Mouse (Mus musculus) ovary, postnatal 14 days (tissue): ENCODE measurements around the gene Usp12.
A peak's percentile ranks its signal among the peaks of the same experiment; 100 is the strongest.

Experiments
- DNase-seq: peaks from one replicate; pipeline ENCODE4 v3.0.0; 2022; ENCODE audit warnings: low spot score

Gene Usp12

DNA sequence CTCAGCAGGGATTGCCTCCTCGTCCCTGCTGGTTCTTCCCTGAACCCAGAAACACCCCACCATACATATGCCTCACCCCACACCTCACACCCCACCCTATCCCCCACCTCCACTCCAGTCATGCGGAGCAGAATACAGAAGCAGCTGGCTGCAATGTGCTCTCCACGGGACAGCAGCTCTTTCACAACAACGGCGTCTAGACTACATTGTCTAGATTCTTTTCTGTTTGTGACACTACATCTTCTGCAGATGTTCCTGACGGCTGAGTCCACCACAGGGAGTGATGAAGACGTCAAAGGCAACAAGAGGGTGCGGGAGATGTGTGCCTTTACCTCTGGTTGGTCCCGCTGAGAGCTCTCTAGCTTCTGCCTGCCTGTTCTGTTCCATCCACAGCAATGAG is 3.2 kb upstream of the Usp12 start:
- no peak for DNase-seq

GRCm38 (mm10) chr5:146795728-146796127 is 922 bp upstream of the Usp12 start:
- no peak for DNase-seq

DNA sequence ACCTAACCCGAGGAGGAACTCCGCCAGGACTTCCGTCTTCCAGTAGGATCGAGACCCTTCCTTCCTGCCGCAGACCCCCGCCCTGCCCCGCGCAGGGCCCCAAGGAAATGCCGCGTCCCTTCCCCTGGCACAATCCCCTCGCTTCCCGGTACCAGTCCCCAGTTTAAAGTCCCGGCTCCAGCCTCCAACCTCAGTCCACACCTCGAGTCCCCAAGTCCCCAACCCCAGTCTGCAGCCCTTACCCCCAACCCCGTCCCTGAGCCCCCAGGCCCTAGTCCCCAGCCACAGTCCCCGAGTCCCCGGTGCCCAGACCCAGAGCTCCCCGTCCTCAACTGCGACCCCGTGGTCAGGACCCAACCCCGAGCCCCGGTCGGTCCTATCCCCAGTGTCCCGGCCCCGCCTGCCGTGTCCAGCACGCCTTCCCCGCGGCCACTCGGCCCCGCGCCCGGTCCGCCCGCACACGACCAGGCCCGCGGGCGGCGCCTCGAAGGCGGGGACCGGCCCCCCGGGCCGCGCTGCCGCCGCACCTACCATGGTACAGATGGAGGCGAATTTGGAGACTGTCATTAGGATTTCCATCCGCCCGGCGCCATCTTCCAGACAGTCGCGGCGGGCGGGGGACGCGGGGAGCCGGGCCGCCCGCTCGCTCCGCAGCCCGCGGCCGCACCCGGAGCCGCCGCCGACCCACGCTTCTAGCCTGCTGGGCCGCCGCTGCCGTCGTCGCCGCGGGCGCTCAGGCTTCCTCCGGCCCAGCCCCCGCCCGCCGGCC is 538 bp downstream of the Usp12 start:
- DNase-seq = peak; percentile 41

DNA sequence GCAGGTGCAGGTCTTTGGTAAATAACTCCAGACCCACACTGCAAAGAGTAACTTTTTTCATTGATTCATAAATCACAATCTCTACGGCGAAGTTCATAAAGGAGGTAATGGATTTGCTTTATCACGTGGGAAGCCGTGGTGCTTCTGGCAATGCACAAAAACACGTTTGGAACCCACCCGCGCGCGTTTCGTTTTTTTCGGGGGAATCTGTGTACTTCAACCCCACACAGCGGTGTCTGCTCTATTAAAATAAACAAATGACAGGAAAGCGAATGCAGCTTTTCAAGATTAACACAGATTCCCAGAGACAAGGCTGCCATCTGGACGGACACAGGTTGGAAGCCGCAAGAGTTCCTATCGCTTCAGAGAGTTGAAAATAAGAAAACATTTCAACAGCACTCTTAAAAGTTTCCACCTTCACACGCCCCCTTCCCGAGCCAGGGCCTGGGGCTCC is 1.1 kb downstream of the Usp12 start:
- DNase-seq = no peak

- DNase-seq = no peak
These were observed 2.5 kb downstream of the Usp12 start for GRCm38 (mm10) chr5:146792140-146792791.

DNA sequence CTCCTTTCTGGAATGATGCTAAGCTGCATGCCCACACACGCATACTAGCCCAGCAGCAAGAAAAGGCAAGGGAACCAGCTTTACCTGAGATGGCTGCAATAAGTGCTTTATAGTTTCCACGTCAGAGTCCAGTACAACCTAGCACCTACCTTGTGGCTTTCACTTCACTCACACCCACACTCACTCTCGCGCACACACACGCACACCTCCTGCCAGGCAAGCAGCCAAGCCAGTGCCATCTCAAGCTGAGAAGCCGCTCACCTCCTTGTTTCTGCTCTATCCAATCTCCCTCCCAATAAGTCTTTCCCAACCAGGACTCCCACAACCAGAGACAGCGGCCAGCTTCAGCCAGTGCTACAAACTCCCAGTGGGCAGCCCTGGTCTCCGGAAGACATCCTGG is 3.9 kb downstream of the Usp12 start:
- no peak for DNase-seq

- DNase-seq = no peak
These were observed 5.4 kb downstream of the Usp12 start for GRCm38 (mm10) chr5:146789413-146789812.

DNA sequence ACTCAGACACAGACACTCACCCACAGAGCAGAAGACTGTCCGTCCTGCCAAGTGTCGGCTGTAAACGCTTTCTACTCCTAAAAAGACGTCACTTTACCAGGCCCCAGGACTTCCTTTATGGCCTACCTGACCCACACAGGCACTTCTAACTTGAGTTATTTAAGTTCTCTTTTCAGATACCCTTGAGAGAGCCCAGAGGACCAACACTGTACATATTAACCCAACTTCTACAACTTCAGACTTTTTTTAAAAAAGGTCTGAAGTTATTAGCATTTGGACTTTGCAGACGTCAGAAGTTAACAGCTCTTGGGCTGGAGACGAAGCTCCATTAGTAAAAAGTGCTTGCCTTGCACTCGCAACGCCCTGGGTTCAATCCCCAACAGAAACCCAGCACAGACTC is 8.7 kb downstream of the Usp12 start:
- DNase-seq = no peak

GRCm38 (mm10) chr5:146783891-146784290 is 10.9 kb downstream of the Usp12 start:
- DNase-seq = no peak

- no peak for DNase-seq
These were observed 11.5 kb downstream of the Usp12 start for GRCm38 (mm10) chr5:146783300-146783699.

- DNase-seq = no peak
These were observed 13.1 kb downstream of the Usp12 start for GRCm38 (mm10) chr5:146781663-146782062.

- no peak for DNase-seq
These were observed 14.9 kb downstream of the Usp12 start for GRCm38 (mm10) chr5:146779931-146780330.

DNA sequence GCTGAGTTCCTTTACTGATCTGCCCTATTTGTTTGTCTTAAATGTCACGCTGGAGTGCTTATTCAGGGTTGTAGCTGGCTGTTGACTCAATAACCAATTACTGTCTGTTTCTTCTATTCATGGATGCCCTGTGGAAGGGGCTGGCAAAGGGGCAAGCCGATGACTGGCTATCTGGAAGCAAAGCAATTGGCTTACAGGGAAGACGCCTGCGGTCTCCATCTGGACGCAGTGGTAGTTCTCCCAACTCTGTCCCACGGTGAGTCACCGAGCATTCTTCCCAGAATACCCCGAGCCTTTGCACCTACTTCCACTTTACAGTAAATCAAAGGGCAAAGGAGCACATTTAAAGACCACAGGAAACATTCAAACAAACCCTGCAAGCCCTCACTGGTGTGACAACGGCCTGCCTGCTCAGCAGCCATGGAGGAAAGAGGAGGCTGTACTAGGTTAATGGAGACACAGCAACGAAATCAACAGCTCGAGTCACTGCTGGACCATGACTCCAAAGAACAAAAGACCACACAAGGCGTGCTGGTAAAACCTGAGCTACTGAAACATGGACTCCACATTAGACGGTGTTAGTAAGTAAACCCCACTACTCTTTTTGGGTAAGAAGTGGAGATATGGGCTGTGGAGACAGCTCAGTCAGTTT is 17.7 kb downstream of the Usp12 start:
- no peak for DNase-seq

GRCm38 (mm10) chr5:146771982-146772381 is 22.8 kb downstream of the Usp12 start:
- no peak for DNase-seq

DNA sequence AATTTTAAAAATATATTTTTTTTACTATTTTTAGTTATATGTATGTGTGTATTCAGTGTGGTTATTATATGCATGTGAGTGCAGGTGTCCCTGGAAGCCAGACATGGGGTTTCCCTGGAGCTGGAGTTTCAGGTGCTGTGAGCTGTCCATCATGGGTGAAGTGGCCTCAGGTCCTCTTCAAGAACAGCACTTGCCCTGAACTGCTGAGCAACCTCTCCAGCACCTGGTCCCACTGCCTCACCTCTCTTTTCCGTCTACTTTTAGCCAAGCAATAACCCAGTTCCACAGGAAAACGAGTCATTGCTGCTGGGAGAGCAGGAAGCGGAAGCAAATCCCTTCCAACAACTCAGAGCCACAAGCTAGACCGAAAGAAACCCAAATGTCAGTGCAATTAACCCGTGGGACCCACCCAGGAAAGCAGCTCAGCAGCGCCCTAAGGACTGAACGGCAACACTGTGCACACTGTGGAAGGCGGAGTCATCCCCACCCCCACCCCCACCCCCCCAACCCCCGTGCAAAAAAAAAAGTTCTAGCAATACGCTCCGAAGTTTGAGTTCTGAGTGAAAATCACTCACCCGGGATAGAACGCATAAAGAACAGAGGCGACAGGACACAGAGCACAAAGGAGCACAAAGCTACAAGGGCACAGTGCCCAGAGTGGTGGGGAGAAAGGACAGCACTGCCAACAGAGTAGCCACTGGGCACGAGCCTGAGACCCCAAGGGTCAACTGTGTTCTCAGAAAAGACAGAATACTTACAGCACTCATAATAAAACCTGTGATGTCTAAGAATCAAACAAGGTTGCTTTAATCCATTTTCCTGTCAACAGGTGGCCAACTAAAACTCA is 24.6 kb downstream of the Usp12 start:
- no peak for DNase-seq

DNA sequence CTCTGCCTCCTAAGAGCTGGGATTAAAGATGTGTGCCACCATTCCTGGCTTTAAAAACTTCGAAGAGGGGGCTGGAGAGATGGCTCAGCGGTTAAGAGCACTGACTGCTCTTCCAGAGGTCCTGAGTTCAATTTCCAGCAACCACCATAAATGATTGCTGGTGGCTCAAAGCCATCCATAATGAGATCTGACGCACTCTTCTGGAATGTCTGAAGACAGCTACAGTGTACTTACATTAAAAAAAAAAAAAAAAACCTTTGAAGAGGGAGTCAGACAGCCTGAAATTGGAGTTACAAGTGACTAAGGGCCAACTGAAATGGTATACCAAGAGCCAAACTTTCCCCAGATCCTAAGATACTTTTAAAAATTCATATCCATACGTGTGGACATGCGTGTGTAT is 29.0 kb downstream of the Usp12 start:
- DNase-seq = no peak

DNA sequence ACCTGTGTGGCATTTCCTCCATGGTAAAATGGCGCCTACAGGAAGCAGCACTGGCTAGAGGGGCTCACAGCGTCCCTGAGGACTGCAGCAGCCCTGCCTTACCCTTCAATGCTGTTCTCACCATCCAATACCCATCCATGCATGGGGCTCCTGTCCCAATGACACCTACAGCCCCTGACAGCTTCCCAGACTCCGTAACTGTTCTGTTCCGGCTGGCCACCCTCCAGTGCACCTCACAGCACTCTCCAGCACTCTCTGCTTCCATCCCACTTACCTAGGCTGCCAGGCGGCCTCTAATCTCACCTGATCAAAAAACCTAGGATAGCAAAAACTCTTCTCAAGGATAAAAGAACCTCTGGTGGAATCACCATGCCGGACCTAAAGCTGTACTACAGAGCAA is 35.6 kb downstream of the Usp12 start:
- no peak for DNase-seq

DNA sequence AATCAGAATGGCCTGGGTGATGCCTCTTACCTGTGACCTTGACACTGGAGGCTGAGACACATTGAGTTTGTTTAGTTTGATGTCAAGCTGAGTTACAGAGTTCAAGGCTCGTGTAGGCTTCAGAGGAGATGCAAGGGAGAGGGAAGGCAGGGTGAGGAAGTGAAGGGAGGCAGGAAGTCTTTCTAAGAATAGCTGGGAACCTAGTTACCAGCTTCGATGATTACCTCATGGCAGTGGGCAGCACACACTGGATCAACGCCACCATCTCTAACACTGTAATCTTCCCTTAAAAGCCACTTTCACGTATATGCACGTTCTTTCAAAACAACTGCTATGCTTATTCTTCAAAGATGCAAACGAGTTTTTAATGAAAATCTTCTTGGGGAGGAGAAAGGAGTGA is 36.9 kb downstream of the Usp12 start:
- no peak for DNase-seq

- no peak for DNase-seq
These were observed 37.5 kb downstream of the Usp12 start for GRCm38 (mm10) chr5:146757316-146757715.

GRCm38 (mm10) chr5:146753181-146753580 is 41.6 kb downstream of the Usp12 start:
- DNase-seq = no peak

DNA sequence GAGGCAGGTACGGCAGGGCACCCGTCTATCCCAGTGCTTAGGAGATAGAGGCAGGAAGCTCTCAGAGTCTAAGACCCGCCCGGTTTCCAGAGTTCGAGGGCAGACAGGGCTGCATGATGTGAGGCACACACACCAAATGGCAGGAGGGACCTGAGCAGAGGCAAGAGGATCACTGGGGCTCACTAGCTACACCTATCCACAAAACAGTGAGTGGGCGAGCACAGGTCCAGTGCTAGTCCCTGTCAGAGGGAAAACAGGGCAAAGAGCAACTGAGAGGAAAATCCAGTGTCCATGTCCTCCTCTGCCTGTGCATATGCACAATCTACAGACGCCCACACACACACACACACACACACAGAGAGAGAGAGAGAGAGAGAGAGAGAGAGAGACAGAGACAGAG is 43.8 kb downstream of the Usp12 start:
- no peak for DNase-seq

GRCm38 (mm10) chr5:146750273-146750672 is 44.5 kb downstream of the Usp12 start:
- DNase-seq = no peak
